Mouse (Mus musculus): ENCODE measurements around the gene Acnat2. TPM values are rescaled to one million over a fixed set of nuclear protein-coding genes. Genes with fewer than 3 reads are reported as not detected.
"Not testable (repeated sequence)": the region's sequence is repeated elsewhere in the genome, so short reads cannot be mapped to it uniquely, and the experiment has no call there.

Acnat2 gene
- polyA plus RNA-seq (2015; fragmentation: Nextera tagmentation; extraction: Ambion mirVana), result not detected in 2 replicates

GRCm38 (mm10) chr4:49407957-49408356 is at the start of gene Acnat2:
TSS of gene Acnat2 (minus strand) at chr4:49408151.
- not testable (repeated sequence) for H3K9ac ChIP-seq; H3K27ac ChIP-seq; H3K4me2 ChIP-seq; H3K27me3 ChIP-seq; H3K36me3 ChIP-seq; H3K4me3 ChIP-seq; ATAC-seq (ENCODE audit: low FRiP score); H3K9me3 ChIP-seq; H3K4me1 ChIP-seq (replicated peaks)
- WGBS, result 89% methylated on average over 5 of the region's 5 CpGs

DNA sequence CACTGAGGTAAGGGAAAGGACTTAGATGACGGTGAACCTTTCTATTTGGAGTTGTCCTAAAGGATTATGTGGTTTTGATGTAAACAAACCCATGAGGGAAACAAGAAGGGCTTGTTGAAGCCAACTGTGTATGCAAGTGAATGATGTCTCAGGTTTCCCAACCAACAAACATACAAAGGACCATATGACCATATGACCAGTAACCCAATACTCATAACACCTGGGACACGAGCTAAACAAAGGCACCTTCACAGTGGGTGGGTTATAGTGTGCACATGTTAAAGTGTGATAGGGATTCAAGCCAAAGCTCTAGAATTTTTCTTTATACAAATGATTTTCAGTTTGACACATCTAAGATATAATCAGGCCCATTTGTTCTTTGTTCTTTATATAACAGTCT is 48.2 kb upstream of the Acnat2 start:
- Histone ChIP-seq H3K9ac (no peak overlapping the region), H3K27ac (no peak overlapping the region)
- 72% methylated on average over 2 of the region's 2 CpGs for WGBS

GRCm38 (mm10) chr4:49451848-49452551 is 44.0 kb upstream of the Acnat2 start:
- 88% methylated on average over 1 of the region's 1 CpGs for WGBS
- H3K27me3 ChIP-seq, result no peaks in the 10 kb centered on the region
- no peak overlapping the region for H3K4me3 ChIP-seq
- H3K4me2 ChIP-seq, result no peak overlapping the region
- no peaks in the 10 kb centered on the region for H3K4me1 ChIP-seq (replicated peaks)
- no peak overlapping the region for H3K9ac ChIP-seq
- no peak overlapping the region for H3K27ac ChIP-seq
- H3K9me3 ChIP-seq, result no peaks in the 10 kb centered on the region
- ATAC-seq (ENCODE audit: low FRiP score), result no peak
- no peaks in the 10 kb centered on the region for H3K36me3 ChIP-seq

More for the DNA sequence above, 48.2 kb upstream of the Acnat2 start:
- Histone ChIP-seq H3K4me1 (replicated peaks) (no peaks in the 10 kb centered on the region), H3K4me2 (no peak overlapping the region), H3K27me3 (no peaks in the 10 kb centered on the region), H3K9me3 (no peaks in the 10 kb centered on the region), H3K4me3 (no peak overlapping the region), H3K36me3 (no peaks in the 10 kb centered on the region)
- ATAC-seq (ENCODE audit: low FRiP score), result no peak

- not testable (repeated sequence) for H3K9me3 ChIP-seq; H3K4me2 ChIP-seq; H3K27me3 ChIP-seq; H3K36me3 ChIP-seq; H3K4me3 ChIP-seq; H3K9ac ChIP-seq; H3K4me1 ChIP-seq (replicated peaks); ATAC-seq (ENCODE audit: low FRiP score); H3K27ac ChIP-seq
- 81% methylated on average over 1 of the region's 1 CpGs for WGBS
Measured at GRCm38 (mm10) chr4:49451133-49451847, 43.3 kb upstream of the Acnat2 start.

GRCm38 (mm10) chr4:49436968-49437367 is 29.0 kb upstream of the Acnat2 start:
- H3K4me3 ChIP-seq; H3K27me3 ChIP-seq; H3K9ac ChIP-seq; H3K4me2 ChIP-seq; H3K4me1 ChIP-seq (replicated peaks); H3K36me3 ChIP-seq; ATAC-seq (ENCODE audit: low FRiP score); H3K9me3 ChIP-seq; H3K27ac ChIP-seq: not testable (repeated sequence)
- WGBS, result 95% methylated on average over 3 of the region's 3 CpGs

- H3K4me3 ChIP-seq; H3K9me3 ChIP-seq; H3K36me3 ChIP-seq; H3K4me2 ChIP-seq; H3K27ac ChIP-seq; ATAC-seq (ENCODE audit: low FRiP score); H3K27me3 ChIP-seq; H3K9ac ChIP-seq; H3K4me1 ChIP-seq (replicated peaks): not testable (repeated sequence)
- 82% methylated on average over 2 of the region's 2 CpGs for WGBS
Measured at GRCm38 (mm10) chr4:49410151-49410550, 2.2 kb upstream of the Acnat2 start.

- ATAC-seq (ENCODE audit: low FRiP score), result no peak
- no peak overlapping the region for H3K4me3 ChIP-seq
- H3K27ac ChIP-seq, result no peak overlapping the region
- no peak overlapping the region for H3K4me2 ChIP-seq
- no peaks in the 10 kb centered on the region for H3K27me3 ChIP-seq
- no peak overlapping the region for H3K9ac ChIP-seq
- no peaks in the 10 kb centered on the region for H3K4me1 ChIP-seq (replicated peaks)
- no peaks in the 10 kb centered on the region for H3K36me3 ChIP-seq
- no peaks in the 10 kb centered on the region for H3K9me3 ChIP-seq
- 66% methylated on average over 2 of the region's 2 CpGs for WGBS
Measured at GRCm38 (mm10) chr4:49386873-49387272, 21.1 kb downstream of the Acnat2 start.

- H3K36me3 ChIP-seq; H3K27me3 ChIP-seq; ATAC-seq (ENCODE audit: low FRiP score); H3K9me3 ChIP-seq; H3K9ac ChIP-seq; H3K27ac ChIP-seq; H3K4me2 ChIP-seq; H3K4me1 ChIP-seq (replicated peaks); H3K4me3 ChIP-seq: not testable (repeated sequence)
- 86% methylated on average over 2 of the region's 2 CpGs for WGBS
Measured at GRCm38 (mm10) chr4:49383576-49384318, 24.2 kb downstream of the Acnat2 start.

- 85% methylated on average over 3 of the region's 3 CpGs for WGBS
- H3K4me1 ChIP-seq (replicated peaks); ATAC-seq (ENCODE audit: low FRiP score): not testable (repeated sequence)
Measured at GRCm38 (mm10) chr4:49368046-49368445, 39.9 kb downstream of the Acnat2 start.

DNA sequence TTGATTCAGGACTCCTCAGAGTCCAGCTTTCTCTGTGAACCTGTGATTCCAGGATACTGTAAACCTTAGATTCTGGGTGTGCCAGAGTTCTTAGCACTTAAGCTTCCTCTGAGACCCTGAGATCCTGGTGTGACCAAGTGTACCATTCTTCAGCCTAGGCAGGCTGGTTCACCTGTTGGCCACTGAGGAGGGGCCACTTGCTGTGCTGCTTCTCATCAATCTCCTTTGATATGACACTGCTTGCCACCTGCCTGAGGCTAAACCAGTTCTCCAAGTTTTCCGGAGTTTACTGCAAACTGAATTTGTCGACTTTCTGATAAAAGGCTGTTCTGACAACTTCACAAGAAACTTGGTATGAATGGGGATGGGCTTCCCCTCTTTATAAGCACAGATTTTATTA is 50.9 kb downstream of the Acnat2 start:
- no peak overlapping the region for H3K27ac ChIP-seq
- H3K4me3 ChIP-seq, result no peak overlapping the region
- no peak overlapping the region for H3K4me2 ChIP-seq
- H3K9me3 ChIP-seq, result 0 out of 2 replicates have a peak, but pooled peaks cover 6% of the 10 kb centered on the region
- H3K4me1 ChIP-seq (replicated peaks), result no peaks in the 10 kb centered on the region
- 82% methylated on average over 2 of the region's 2 CpGs for WGBS
- no peaks in the 10 kb centered on the region for H3K36me3 ChIP-seq
- no peaks in the 10 kb centered on the region for H3K27me3 ChIP-seq
- H3K9ac ChIP-seq, result no peak overlapping the region
- ATAC-seq (ENCODE audit: low FRiP score), result no peak

More at GRCm38 (mm10) chr4:49368046-49368445, 39.9 kb downstream of the Acnat2 start:
- H3K27me3 ChIP-seq, H3K9me3 ChIP-seq, H3K9ac ChIP-seq, H3K36me3 ChIP-seq, H3K4me2 ChIP-seq, H3K27ac ChIP-seq, H3K4me3 ChIP-seq: not testable (repeated sequence)

- no peaks in the 10 kb centered on the region for H3K27me3 ChIP-seq
- H3K36me3 ChIP-seq, result no peaks in the 10 kb centered on the region
- no peak overlapping the region for H3K27ac ChIP-seq
- H3K4me2 ChIP-seq, result no peak overlapping the region
- no peak for ATAC-seq (ENCODE audit: low FRiP score)
- no peak overlapping the region for H3K4me3 ChIP-seq
- 94% methylated on average over 4 of the region's 4 CpGs for WGBS
- H3K9me3 ChIP-seq, result no peaks in the 10 kb centered on the region
- H3K4me1 ChIP-seq (replicated peaks), result no peaks in the 10 kb centered on the region
- no peak overlapping the region for H3K9ac ChIP-seq
Measured at GRCm38 (mm10) chr4:49350470-49350869, 57.5 kb downstream of the Acnat2 start.

GRCm38 (mm10) chr4:49348677-49349076 is 59.3 kb downstream of the Acnat2 start:
- H3K4me2 ChIP-seq, result no peak overlapping the region
- H3K9me3 ChIP-seq, result no peaks in the 10 kb centered on the region
- H3K9ac ChIP-seq, result no peak overlapping the region
- ATAC-seq (ENCODE audit: low FRiP score), result 0 out of 2 replicates have a peak, but pooled peaks have one; percentile 43
- H3K27me3 ChIP-seq, result no peaks in the 10 kb centered on the region
- no peak overlapping the region for H3K27ac ChIP-seq
- H3K4me3 ChIP-seq, result no peak overlapping the region
- 48% methylated on average over 2 of the region's 2 CpGs for WGBS
- no peaks in the 10 kb centered on the region for H3K36me3 ChIP-seq
- H3K4me1 ChIP-seq (replicated peaks), result no peaks in the 10 kb centered on the region

Measured in hindbrain, embryonic 13.5 days (tissue).